Mouse (Mus musculus) CH12.LX (cell line): ENCODE measurements around the gene Acoxl. TPM values are rescaled to one million over a fixed set of nuclear protein-coding genes. Genes with fewer than 3 reads are reported as not detected.

Experiments used
- DNase-seq: peaks from one replicate; pipeline ENCODE4 v3.0.0-alpha.2; 2013; ENCODE audit errors: extremely low read depth
- H3K27ac ChIP-seq: 2 replicates; pipeline ENCODE4 v1.5.1; 2012; ENCODE audit warnings: low read depth, mild to moderate bottlenecking, control low read depth, moderate library complexity; ENCODE audit not compliant: insufficient read depth
- H3K27me3 ChIP-seq: replicated peaks from 2 replicates; pipeline ENCODE3; 2012; ENCODE audit warnings: inconsistent platforms
- H3K36me3 ChIP-seq, 2 experiments: replicated peaks in 1 of 2; 2 replicates each; pipeline versions ENCODE3 to v1.6.1; 2012; ENCODE audit warnings: inconsistent platforms in 1 of 2, low read length in 1 of 2, mild to moderate bottlenecking in 1 of 2, mixed read lengths in 1 of 2, moderate library complexity in 1 of 2; ENCODE audit not compliant: control insufficient read depth in 1 of 2, insufficient read depth in 1 of 2
- H3K4me1 ChIP-seq, 2 experiments: 2 replicates each; pipeline ENCODE4 v1.6.1; 2012; ENCODE audit warnings: inconsistent platforms in 1 of 2, moderate library complexity in 1 of 2; ENCODE audit not compliant: insufficient read depth in 2 of 2, control insufficient read depth in 1 of 2
- H3K4me2 ChIP-seq: 2 replicates; pipeline ENCODE4 v1.6.1; 2012; ENCODE audit warnings: low read depth, mild to moderate bottlenecking, control low read depth; ENCODE audit not compliant: poor library complexity, insufficient read depth, severe bottlenecking
- H3K4me3 ChIP-seq, 3 experiments: fragments of 150-350 bp in 1 of 3; sonication (generic) in 1 of 3; replicated peaks in 1 of 3; 2 replicates each; pipeline versions ENCODE3 to v1.5.1; 2011 to 2012; ENCODE audit warnings: low read depth in 2 of 3, low read length in 2 of 3, mild to moderate bottlenecking in 2 of 3, moderate library complexity in 2 of 3, control low read depth in 1 of 3, improper control_type of control experiment in 1 of 3, inconsistent platforms in 1 of 3, mixed read lengths in 1 of 3; ENCODE audit not compliant: poor library complexity in 1 of 3
- H3K79me2 ChIP-seq: replicated peaks from 2 replicates; pipeline ENCODE4 v1.6.1; 2012; ENCODE audit warnings: mild to moderate bottlenecking, moderate library complexity; ENCODE audit not compliant: control insufficient read depth, poor library complexity, insufficient read depth, severe bottlenecking; ENCODE audit errors: extremely low read depth
- H3K9ac ChIP-seq: 2 replicates; pipeline ENCODE4 v1.6.1; 2012; ENCODE audit warnings: low read depth, mild to moderate bottlenecking, control low read depth, moderate library complexity; ENCODE audit not compliant: insufficient read depth
- H3K9me3 ChIP-seq: replicated peaks from 2 replicates; pipeline ENCODE3; 2012; ENCODE audit warnings: low read length, inconsistent platforms, mixed read lengths
- CHD1 ChIP-seq: IDR thresholded peaks from 2 replicates; pipeline ENCODE4 v1.6.1; 2012; ENCODE audit warnings: low read depth, low read length, improper control_type of control experiment, inconsistent platforms
- CHD2 ChIP-seq: IDR thresholded peaks from 2 replicates; pipeline ENCODE4 v1.6.1; 2011; ENCODE audit warnings: low read length, improper control_type of control experiment
- CTCF ChIP-seq, 2 experiments: IDR thresholded peaks in 1 of 2; conservative IDR thresholded peaks in 1 of 2; 2 replicates each; pipeline ENCODE4 v1.5.1; 2011 to 2012; ENCODE audit warnings: low read depth in 2 of 2, low read length in 2 of 2, improper control_type of control experiment in 1 of 2, inconsistent platforms in 1 of 2, mild to moderate bottlenecking in 1 of 2, moderate library complexity in 1 of 2
- ETS1 ChIP-seq: conservative IDR thresholded peaks from 2 replicates; pipeline ENCODE4 v1.6.1; 2012; ENCODE audit warnings: low read depth, mild to moderate bottlenecking, inconsistent platforms, low read length, improper control_type of control experiment, moderate library complexity
- JUND ChIP-seq: conservative IDR thresholded peaks from 2 replicates; pipeline ENCODE4 v1.6.1; 2011; ENCODE audit warnings: low read depth, low read length, improper control_type of control experiment
- MXI1 ChIP-seq: IDR thresholded peaks from 2 replicates; pipeline ENCODE4 v1.6.1; 2011; ENCODE audit warnings: mild to moderate bottlenecking, low read depth, low read length, improper control_type of control experiment
- NELFE ChIP-seq: IDR thresholded peaks from 2 replicates; pipeline ENCODE4 v1.6.1; 2011; ENCODE audit warnings: low read depth, low read length, improper control_type of control experiment
- POLR2A ChIP-seq: IDR thresholded peaks from 2 replicates; pipeline ENCODE4 v1.6.1; 2011; ENCODE audit warnings: low read depth, mild to moderate bottlenecking, improper control_type of control experiment, low read length
- RAD21 ChIP-seq: IDR thresholded peaks from 2 replicates; pipeline ENCODE4 v1.6.1; 2011; ENCODE audit warnings: low read depth, mild to moderate bottlenecking, low read length, improper control_type of control experiment, moderate library complexity
- SIN3A ChIP-seq: IDR thresholded peaks from 2 replicates; pipeline ENCODE4 v1.6.1; 2012; ENCODE audit warnings: low read length, improper control_type of control experiment, inconsistent platforms
- SMC3 ChIP-seq: IDR thresholded peaks from 2 replicates; pipeline ENCODE4 v1.6.1; 2011; ENCODE audit warnings: low read depth, low read length, improper control_type of control experiment
- TCF12 ChIP-seq: IDR thresholded peaks from 2 replicates; pipeline ENCODE4 v1.6.1; 2014; ENCODE audit warnings: low read depth, mild to moderate bottlenecking, inconsistent platforms, low read length, improper control_type of control experiment
- UBTF ChIP-seq: IDR thresholded peaks from 2 replicates; pipeline ENCODE4 v1.6.1; 2012; ENCODE audit warnings: low read depth, mild to moderate bottlenecking, inconsistent platforms, low read length, improper control_type of control experiment, moderate library complexity
- dilution Hi-C: fragments of 300-500 bp; cut with MboI; formaldehyde crosslinking; loops from 2 replicates; pipeline ENCODE4 v1.14.3; 2020; ENCODE audit warnings: low sequenced_read_pairs; ENCODE audit not compliant: extremely low pct_unique_long_range_greater_than_20kb, extremely low pct_ligation_motif_present
- in situ Hi-C: fragments of 300-500 bp; cut with MboI; formaldehyde crosslinking; loops from 3 replicates; pipeline ENCODE4 v1.14.3; 2019; ENCODE audit warnings: low sequenced_read_pairs, low pct_ligation_motif_present, low pct_unique_long_range_greater_than_20kb, mixed read lengths
- polyA plus RNA-seq: library from polyadenylated mRNA; unstranded; fragments of >175 nt; gene quantifications from 2 replicates; pipeline ENCODE4 v1.2.1, GENCODE M21; 2012; ENCODE audit warnings: low read depth; ENCODE audit not compliant: insufficient read length
- total RNA-seq, 2 experiments: library from RNA; depleted of rRNA; stranded (reverse); fragments of 300-350 nt in 1 of 2; fragments of >200 nt in 1 of 2; gene quantifications; 2 replicates each; pipeline ENCODE4 v1.2.3; 2012 to 2014

The Acoxl gene
- total and polyA plus RNA-seq, 3 experiments: 0.25 to 0.43 TPM; not detected in 1

DNA sequence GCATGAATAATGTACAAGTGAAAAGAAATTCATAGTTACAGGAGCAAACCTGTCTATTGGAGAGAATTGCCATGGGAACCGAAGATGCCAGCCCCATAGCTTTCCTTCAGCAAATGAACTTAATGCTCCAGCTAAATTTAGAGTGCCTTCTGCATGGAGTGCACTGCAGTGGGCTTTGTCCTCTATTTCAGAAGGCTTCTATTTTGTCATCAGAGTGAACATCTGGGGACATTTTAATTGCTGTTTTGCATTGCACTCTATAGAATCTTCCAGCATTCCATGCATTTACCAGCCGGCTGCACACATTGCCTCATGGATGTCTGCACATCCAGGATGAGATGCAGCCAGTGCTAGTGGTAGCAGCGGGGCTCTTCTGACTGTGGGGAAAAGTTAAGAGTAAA is 94.9 kb downstream of the Acoxl start:
- Histone ChIP-seq H3K27ac (no peak overlapping the region), H3K4me1 (peaks cover 24 to 63% of the 10 kb centered on the region in 2 experiments), H3K4me2 (0 out of 2 replicates have a peak overlapping the region, but pooled peaks have one; percentile 14), H3K4me3 (no peak overlapping the region), H3K36me3 (no peaks in the 10 kb centered on the region), H3K9me3 (peaks cover 11% of the 10 kb centered on the region), H3K27me3 (peaks cover 2% of the 10 kb centered on the region), H3K79me2 (no peaks in the 10 kb centered on the region), H3K9ac (no peak overlapping the region)
- in situ Hi-C loops (no loop called here), dilution Hi-C loops (no loop called here)
- TF ChIP-seq MXI1 (no peak), CHD2 (no peak), SIN3A (no peak), NELFE (no peak), JUND (no peak), ETS1 (no peak), POLR2A (no peak), UBTF (no peak)
- DNase-seq: no peak

DNA sequence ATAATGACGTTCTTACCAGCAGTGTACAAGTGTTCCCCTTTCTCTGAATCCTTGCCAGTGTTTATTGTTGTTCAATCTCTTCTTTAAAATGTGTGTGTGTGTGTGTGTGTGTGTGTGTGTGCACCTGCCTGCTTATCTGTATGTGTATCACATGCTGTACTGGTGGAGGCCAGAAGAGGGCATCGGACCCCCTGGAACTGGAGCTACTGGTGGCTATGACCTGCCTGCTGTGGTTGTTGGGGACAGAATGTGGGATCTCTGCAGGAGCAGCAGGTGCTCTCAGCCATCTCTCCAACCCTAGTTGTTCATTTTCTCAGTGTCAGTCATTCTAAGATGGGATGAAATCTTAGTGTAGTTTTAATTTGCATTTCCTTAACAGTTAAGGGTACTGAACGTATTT is 98.4 kb downstream of the Acoxl start:
- Histone ChIP-seq H3K9ac (no peak overlapping the region), H3K79me2 (no peaks in the 10 kb centered on the region), H3K4me3 (no peak overlapping the region), H3K27me3 (no peaks in the 10 kb centered on the region), H3K9me3 (peaks cover 16% of the 10 kb centered on the region), H3K4me1 (peaks cover 11 to 29% of the 10 kb centered on the region in 2 experiments; a peak in 3 of 4 replicates), H3K27ac (no peak overlapping the region), H3K36me3 (no peaks in the 10 kb centered on the region), H3K4me2 (no peak overlapping the region)
- dilution Hi-C loops: no loop called here
- in situ Hi-C loops: no loop called here
- no peak for DNase-seq
- TF ChIP-seq CTCF (conservative IDR thresholded peaks at IDR 0.05 in 1 of 2, IDR thresholded peaks at IDR 0.05 in 1 of 2; ENCODE audit: low read depth in 2 of 2, low read length in 2 of 2) (peak in 1 of 2 experiments; percentile 34; a peak in 1 of 4 replicates), POLR2A (no peak), RAD21 (peak; percentile 10), SMC3 (peak; percentile 35; the same call in 1 of the 2 replicates)

DNA sequence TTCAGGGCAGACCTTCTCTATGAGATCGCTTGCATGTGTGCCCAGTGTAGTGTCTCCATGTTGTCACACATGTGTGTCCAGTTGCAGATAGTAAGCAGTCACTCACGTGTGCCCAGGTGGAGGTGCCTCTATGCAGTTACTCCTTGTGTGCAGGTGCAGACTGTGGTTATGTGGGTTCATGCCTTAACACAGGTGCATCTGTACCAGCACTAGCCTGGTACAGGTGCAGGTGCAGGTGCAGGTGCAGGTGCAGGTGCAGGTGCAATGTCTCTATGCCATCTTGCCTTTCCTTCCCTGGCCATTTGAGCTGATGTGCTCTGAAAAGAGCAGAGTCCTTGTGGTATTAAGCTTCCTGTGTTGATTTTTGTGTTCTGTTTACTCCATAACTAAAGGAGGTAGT is 100.5 kb downstream of the Acoxl start:
- no peak overlapping the region for H3K9ac ChIP-seq
- dilution Hi-C loops: no loop called here
- in situ Hi-C loops: no loop called here
- TF ChIP-seq CHD1 (no peak), TCF12 (peak; percentile 71; the same call in 1 of the 2 replicates)
- peaks cover under 1 to 9% of the 10 kb centered on the region in 2 experiments; a peak in 3 of 4 replicates for H3K4me1 ChIP-seq
- no peak overlapping the region for H3K4me2 ChIP-seq
- H3K27ac ChIP-seq: no peak overlapping the region
- no peaks in the 10 kb centered on the region for H3K36me3 ChIP-seq
- H3K79me2 ChIP-seq: no peaks in the 10 kb centered on the region
- no peak overlapping the region for H3K4me3 ChIP-seq
- peaks cover 16% of the 10 kb centered on the region for H3K9me3 ChIP-seq
- DNase-seq: no peak
- H3K27me3 ChIP-seq: no peaks in the 10 kb centered on the region
